Mouse (Mus musculus) midbrain, postnatal 0 days (tissue): ENCODE results near the gene Rab36. TPM values are rescaled to one million over a fixed set of nuclear protein-coding genes. Genes with fewer than 3 reads are reported as not detected.
A peak's percentile ranks its signal among the peaks of the same experiment; 100 is the strongest.

Experiments used
- ATAC-seq: fragments of 200-750 bp; cut with Nextera tagmentation; 2 replicates; pipeline ENCODE4 v1.8.0; 2017; ENCODE audit warnings: moderate number of reproducible peaks, mild to moderate bottlenecking, moderate TSS enrichment, moderate library complexity; ENCODE audit not compliant: low FRiP score
- DNase-seq: peaks from one replicate; pipeline ENCODE4 v3.0.0-alpha.2; 2015; ENCODE audit warnings: low spot score
- H3K27ac ChIP-seq: fragments of 300-500 bp; sonication (generic); 2 replicates; pipeline ENCODE4 v1.5.1; 2014; ENCODE audit warnings: low read depth, mild to moderate bottlenecking, low read length, mixed read lengths
- H3K27me3 ChIP-seq: fragments of 300-500 bp; sonication (generic); 2 replicates; pipeline ENCODE4 v1.6.1; 2014; ENCODE audit warnings: low read length, control low read depth, mixed read lengths; ENCODE audit not compliant: insufficient read depth
- H3K36me3 ChIP-seq: fragments of 300-500 bp; sonication (generic); 2 replicates; pipeline ENCODE4 v1.6.1; 2014; ENCODE audit warnings: low read length, control low read depth, mixed read lengths; ENCODE audit not compliant: insufficient read depth
- H3K4me1 ChIP-seq: fragments of 300-500 bp; sonication (generic); 2 replicates; pipeline ENCODE4 v1.6.1; 2014; ENCODE audit warnings: mild to moderate bottlenecking, control low read depth, antibody characterized with exemption, low read length, mixed read lengths; ENCODE audit not compliant: insufficient read depth
- H3K4me2 ChIP-seq: fragments of 300-500 bp; sonication (generic); 2 replicates; pipeline ENCODE4 v1.6.1; 2014; ENCODE audit warnings: low read depth, mild to moderate bottlenecking, low read length, mixed read lengths; ENCODE audit not compliant: poor library complexity, severe bottlenecking
- H3K4me3 ChIP-seq: fragments of 300-500 bp; sonication (generic); 2 replicates; pipeline ENCODE4 v1.5.1; 2014; ENCODE audit warnings: low read depth, mild to moderate bottlenecking, low read length, moderate library complexity
- H3K9ac ChIP-seq: fragments of 300-500 bp; sonication (generic); replicated peaks from 2 replicates; pipeline ENCODE4 v1.6.1; 2014; ENCODE audit warnings: mild to moderate bottlenecking, low read length, moderate library complexity, mixed read lengths; ENCODE audit not compliant: poor library complexity, severe bottlenecking
- H3K9me3 ChIP-seq: fragments of 300-500 bp; sonication (generic); 2 replicates; pipeline ENCODE4 v1.6.1; 2016; ENCODE audit warnings: low read length, control low read depth
- CTCF ChIP-seq: IDR thresholded peaks from 2 replicates; pipeline ENCODE4 v1.5.1; 2016; ENCODE audit warnings: antibody characterized with exemption, mild to moderate bottlenecking
- WGBS: fragments of 180-500 bp; shearing (Covaris S2); extraction: QIAGEN DNeasy Blood & Tissue Kit; methylation state at CpG from one replicate; pipeline ENCODE4 v1.1.7; 2014; 5-methylcytosine and 5-hydroxymethylcytosine counted together
- polyA plus RNA-seq: library from polyadenylated mRNA; unstranded; fragments of >200 nt; fragmentation: Nextera tagmentation; extraction: Ambion mirVana; gene quantifications from 2 replicates; pipeline ENCODE4 v1.2.1, GENCODE M21; 2015
- total RNA-seq: library from RNA; depleted of rRNA; stranded (reverse); fragments of >200 nt; gene quantifications from 2 replicates; pipeline ENCODE4 v1.2.3, GENCODE M21; 2014

Gene Rab36
- total and polyA plus RNA-seq, 2 experiments from 2014 or later: 15.5 to 30.9 TPM

GRCm38 (mm10) chr10:75085330-75085729, 48.5 kb downstream of the Rab36 start:
- no peak overlapping the region for H3K9ac ChIP-seq
- 95% methylated on average over 1 of the region's 1 CpGs for WGBS
- no peak overlapping the region for H3K4me2 ChIP-seq
- no peak overlapping the region for H3K27ac ChIP-seq
- H3K27me3 ChIP-seq: no peaks in the 10 kb centered on the region
- no peaks in the 10 kb centered on the region for H3K36me3 ChIP-seq
- H3K4me1 ChIP-seq: no peaks in the 10 kb centered on the region
- no peaks in the 10 kb centered on the region for H3K9me3 ChIP-seq
- ATAC-seq: no peak
- no peak overlapping the region for H3K4me3 ChIP-seq
- no peak for TF ChIP-seq CTCF
- DNase-seq: no peak

- H3K4me1 ChIP-seq: 0 out of 2 replicates have a peak, but pooled peaks cover 3% of the 10 kb centered on the region
- H3K9me3 ChIP-seq: no peaks in the 10 kb centered on the region
- H3K9ac ChIP-seq: no peak overlapping the region
- H3K27ac ChIP-seq: no peak overlapping the region
- no peak for ATAC-seq
- TF ChIP-seq CTCF: no peak
- H3K4me3 ChIP-seq: no peak overlapping the region
- H3K36me3 ChIP-seq: no peaks in the 10 kb centered on the region
- H3K27me3 ChIP-seq: no peaks in the 10 kb centered on the region
- DNase-seq: no peak
- no peak overlapping the region for H3K4me2 ChIP-seq
- WGBS: 91% methylated on average over 4 of the region's 4 CpGs
These were observed 51.6 kb downstream of the Rab36 start for GRCm38 (mm10) chr10:75088471-75088870.

GRCm38 (mm10) chr10:75091478-75092152, 54.8 kb downstream of the Rab36 start:
- Histone ChIP-seq H3K9me3 (no peaks in the 10 kb centered on the region), H3K27ac (no peak overlapping the region), H3K4me3 (no peak overlapping the region), H3K4me2 (no peak overlapping the region), H3K9ac (no peak overlapping the region), H3K27me3 (no peaks in the 10 kb centered on the region), H3K36me3 (no peaks in the 10 kb centered on the region), H3K4me1 (0 out of 2 replicates have a peak, but pooled peaks cover 3% of the 10 kb centered on the region)
- TF ChIP-seq CTCF: no peak
- ATAC-seq (no peak), DNase-seq (peak; percentile 72)
- 62% methylated on average over 10 of the region's 10 CpGs for WGBS

GRCm38 (mm10) chr10:75093252-75093987, 56.6 kb downstream of the Rab36 start:
- Histone ChIP-seq H3K4me3 (no peak overlapping the region), H3K4me2 (no peak overlapping the region), H3K27ac (no peak overlapping the region), H3K36me3 (no peaks in the 10 kb centered on the region), H3K9ac (no peak overlapping the region), H3K4me1 (0 out of 2 replicates have a peak, but pooled peaks cover 3% of the 10 kb centered on the region), H3K27me3 (no peaks in the 10 kb centered on the region), H3K9me3 (no peaks in the 10 kb centered on the region)
- 0 out of 2 replicates have a peak, but pooled peaks have one; percentile 48 for ATAC-seq
- no peak for TF ChIP-seq CTCF
- DNase-seq: no peak
- 46% methylated on average over 22 of the region's 22 CpGs for WGBS

GRCm38 (mm10) chr10:75094338-75094737, 57.5 kb downstream of the Rab36 start:
- Histone ChIP-seq H3K4me1 (0 out of 2 replicates have a peak, but pooled peaks cover 3% of the 10 kb centered on the region), H3K4me3 (no peak overlapping the region), H3K9ac (no peak overlapping the region), H3K27ac (no peak overlapping the region), H3K4me2 (no peak overlapping the region), H3K9me3 (no peaks in the 10 kb centered on the region), H3K36me3 (no peaks in the 10 kb centered on the region), H3K27me3 (no peaks in the 10 kb centered on the region)
- no peak for TF ChIP-seq CTCF
- ATAC-seq: no peak
- no peak for DNase-seq
- WGBS: 100% methylated on average over 1 of the region's 1 CpGs

- H3K4me2 ChIP-seq: no peak overlapping the region
- H3K36me3 ChIP-seq: no peaks in the 10 kb centered on the region
- ATAC-seq (no peak), DNase-seq (no peak)
- no peak overlapping the region for H3K4me3 ChIP-seq
- 96% methylated on average over 7 of the region's 7 CpGs for WGBS
- no peaks in the 10 kb centered on the region for H3K27me3 ChIP-seq
- no peak overlapping the region for H3K27ac ChIP-seq
- 0 out of 2 replicates have a peak, but pooled peaks cover 6% of the 10 kb centered on the region for H3K4me1 ChIP-seq
- no peak for TF ChIP-seq CTCF
- no peaks in the 10 kb centered on the region for H3K9me3 ChIP-seq
- H3K9ac ChIP-seq: no peak overlapping the region
These were observed 58.4 kb downstream of the Rab36 start for GRCm38 (mm10) chr10:75095216-75095615.
